Mouse (Mus musculus): ENCODE measurements around the gene Nccrp1.
"Not testable (repeated sequence)": the region's sequence is repeated elsewhere in the genome, so short reads cannot be mapped to it uniquely, and the experiment has no call there.

DNA sequence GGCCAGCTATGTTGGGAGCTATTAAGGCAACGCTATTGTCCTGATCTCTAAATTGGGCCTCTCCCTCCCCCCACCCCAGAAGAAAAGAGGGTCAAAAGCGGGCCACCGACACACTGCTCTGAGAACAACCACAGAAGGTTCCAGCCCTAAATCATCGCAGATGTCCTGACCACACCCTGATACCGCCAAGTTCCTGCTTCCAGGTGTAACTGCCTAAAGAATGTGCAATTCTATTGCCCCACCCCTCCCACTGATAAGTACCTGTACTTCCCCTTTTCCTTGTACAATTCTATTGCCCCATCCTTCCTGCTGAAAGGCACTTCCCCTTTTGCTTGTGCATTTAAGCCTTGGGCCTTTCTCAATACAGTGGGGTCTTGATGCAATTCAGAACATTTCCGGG lies 8.2 kb downstream of the Nccrp1 start:
- TF ChIP-seq CTCF (IDR thresholded peaks at IDR 0.05; ENCODE audit: extremely low read depth, insufficient read depth, insufficient read length, insufficient replicate concordance); POLR2A (IDR thresholded peaks at IDR 0.05; ENCODE audit: low read depth, low read length): not testable (repeated sequence)
